In genomic region chr2:17710083-17710482, GRCm38 (mm10) we compare ENCODE assay signal across 18 mouse cellular contexts. TPM values are rescaled to one million over a fixed set of nuclear protein-coding genes. Genes with fewer than 3 reads are reported as not detected.
DNase-seq lines count a peak whose midpoint lies in the region; ATAC-seq lines count a peak whose summit lies in the region.
"Had no signal": no experiment of that assay in that cellular context is flagged by ENCODE, and none has a peak within 500 bp of the region (broad histone marks: within the 10 kb centered on the region; RNA-seq: fewer than 3 reads in every experiment).

No protein-coding gene starts in this region.

- H3K4me2 ChIP-seq in hindbrain, embryonic 14.5 days (replicated peaks), result no peak overlapping the region
- no peak overlapping the region for H3K4me2 ChIP-seq in hindbrain, embryonic 13.5 days
- H3K4me2 ChIP-seq in neural tube, embryonic 13.5 days, result no peak overlapping the region
- H3K4me2 ChIP-seq: embryonic facial prominence, embryonic 12.5 days; forebrain, embryonic 13.5 days; intestine, embryonic 15.5 days; kidney, embryonic 15.5 days; liver, embryonic 12.5 days; lung, embryonic 15.5 days had no signal

- 62% methylated on average over 2 of the region's 2 CpGs for WGBS in hindbrain, embryonic 14.5 days
- WGBS in hindbrain, embryonic 13.5 days, result 72% methylated on average over 2 of the region's 2 CpGs
- whole genome bisulfite sequencing in neural tube, embryonic 13.5 days, result 51% methylated on average over 2 of the region's 2 CpGs

- no peaks in the 10 kb centered on the region for H3K9me3 ChIP-seq in hindbrain, embryonic 14.5 days (ENCODE audit: control insufficient read depth, low read length)
- H3K9me3 ChIP-seq in hindbrain, embryonic 13.5 days, result no peaks in the 10 kb centered on the region
- H3K9me3 ChIP-seq in neural tube, embryonic 13.5 days, result no peaks in the 10 kb centered on the region
- H3K9me3 ChIP-seq: embryonic facial prominence, embryonic 12.5 days; forebrain, embryonic 13.5 days; intestine, embryonic 15.5 days; kidney, embryonic 15.5 days; liver, embryonic 12.5 days; lung, embryonic 15.5 days had no signal

- no peak for DNase-seq in cerebellum, adult 11-12 months
- DNase-seq in hindbrain, embryonic 14.5 days (ENCODE audit: low spot score), result no peak
- DNase-seq in lung, postnatal 36 days, result peak; percentile 51
- no peak for DNase-seq in lung, postnatal 4 days
- DNase-seq in kidney, postnatal 36 days, result no peak
- DNase-seq: gastrocnemius, postnatal 10 days; heart, postnatal 14 days; right cerebral cortex, postnatal 25 days; thymus, postnatal 25 days had no signal

- H3K4me3 ChIP-seq in hindbrain, embryonic 14.5 days (replicated peaks; ENCODE audit: low read length), result no peak overlapping the region
- H3K4me3 ChIP-seq in hindbrain, embryonic 13.5 days, result no peak overlapping the region
- H3K4me3 ChIP-seq in neural tube, embryonic 13.5 days, result no peak overlapping the region
- H3K4me3 ChIP-seq: embryonic facial prominence, embryonic 12.5 days; forebrain, embryonic 13.5 days; intestine, embryonic 15.5 days; kidney, embryonic 15.5 days; liver, embryonic 12.5 days; lung, embryonic 15.5 days had no signal

- H3K27ac ChIP-seq in hindbrain, embryonic 14.5 days, result no peak overlapping the region
- H3K27ac ChIP-seq in hindbrain, embryonic 13.5 days, result no peak overlapping the region
- no peak overlapping the region for H3K27ac ChIP-seq in neural tube, embryonic 13.5 days (replicated peaks)
- H3K27ac ChIP-seq: embryonic facial prominence, embryonic 12.5 days; forebrain, embryonic 13.5 days; intestine, embryonic 15.5 days; kidney, embryonic 15.5 days; liver, embryonic 12.5 days; lung, embryonic 15.5 days had no signal

- H3K4me1 ChIP-seq in hindbrain, embryonic 14.5 days (replicated peaks; ENCODE audit: control insufficient read depth, insufficient read depth, low read length), result no peaks in the 10 kb centered on the region
- H3K4me1 ChIP-seq in hindbrain, embryonic 13.5 days (replicated peaks), result no peaks in the 10 kb centered on the region
- H3K4me1 ChIP-seq in neural tube, embryonic 13.5 days (replicated peaks), result no peaks in the 10 kb centered on the region
- H3K4me1 ChIP-seq: embryonic facial prominence, embryonic 12.5 days; forebrain, embryonic 13.5 days; intestine, embryonic 15.5 days; kidney, embryonic 15.5 days; liver, embryonic 12.5 days had no signal

- H3K27me3 ChIP-seq in hindbrain, embryonic 14.5 days (ENCODE audit: control insufficient read depth, insufficient read depth, low read length), result peaks cover 4% of the 10 kb centered on the region; the same call in 1 of the 2 replicates
- H3K27me3 ChIP-seq in hindbrain, embryonic 13.5 days, result no peaks in the 10 kb centered on the region
- no peaks in the 10 kb centered on the region for H3K27me3 ChIP-seq in neural tube, embryonic 13.5 days
- H3K27me3 ChIP-seq: embryonic facial prominence, embryonic 12.5 days; forebrain, embryonic 13.5 days; intestine, embryonic 15.5 days; kidney, embryonic 15.5 days; liver, embryonic 12.5 days; lung, embryonic 15.5 days had no signal

- peak; percentile 32; the same call in 1 of the 2 replicates for ATAC-seq in cerebellum, adult (ENCODE audit: insufficient number of reproducible peaks, low FRiP score, low TSS enrichment)
- peak; percentile 11; the same call in 1 of the 2 replicates for ATAC-seq in hindbrain, embryonic 14.5 days (ENCODE audit: low FRiP score)
- no peak for ATAC-seq in hindbrain, embryonic 13.5 days (ENCODE audit: low FRiP score)
- ATAC-seq in neural tube, embryonic 13.5 days (ENCODE audit: low read depth), result 0 out of 2 replicates have a peak, but pooled peaks have one; percentile 27
- ATAC-seq: forebrain, embryonic 13.5 days; intestine, embryonic 15.5 days; liver, embryonic 12.5 days had no signal

- H3K36me3 ChIP-seq in hindbrain, embryonic 14.5 days (replicated peaks; ENCODE audit: control insufficient read depth, insufficient read depth), result no peaks in the 10 kb centered on the region
- no peaks in the 10 kb centered on the region for H3K36me3 ChIP-seq in hindbrain, embryonic 13.5 days
- no peaks in the 10 kb centered on the region for H3K36me3 ChIP-seq in neural tube, embryonic 13.5 days
- H3K36me3 ChIP-seq: embryonic facial prominence, embryonic 12.5 days; intestine, embryonic 15.5 days; kidney, embryonic 15.5 days; liver, embryonic 12.5 days had no signal

- no peak overlapping the region for H3K9ac ChIP-seq in hindbrain, embryonic 14.5 days
- no peak overlapping the region for H3K9ac ChIP-seq in hindbrain, embryonic 13.5 days
- H3K9ac ChIP-seq in neural tube, embryonic 13.5 days, result no peak overlapping the region
- H3K9ac ChIP-seq: embryonic facial prominence, embryonic 12.5 days; forebrain, embryonic 13.5 days; intestine, embryonic 15.5 days; kidney, embryonic 15.5 days; liver, embryonic 12.5 days; lung, embryonic 15.5 days had no signal

RNA-seq across cellular contexts. Expression of gene Nebl, which starts 21.2 kb away (rescaled TPM):
- 11.1 and 12.9 TPM in 2 replicates for polyA plus RNA-seq in hindbrain, embryonic 14.5 days (2014; fragmentation: Nextera tagmentation; extraction: Ambion mirVana)
- 8.9 TPM in 2 replicates for polyA plus RNA-seq in hindbrain, embryonic 13.5 days (2015; fragmentation: Nextera tagmentation; extraction: Ambion mirVana)
- 9.2 and 10.9 TPM in 2 replicates for polyA plus RNA-seq in neural tube, embryonic 13.5 days (2015; fragmentation: Nextera tagmentation; extraction: Ambion mirVana)
